Mouse (Mus musculus) hindbrain, postnatal 0 days (tissue): ENCODE measurements around the gene Trpc7. TPM values are rescaled to one million over a fixed set of nuclear protein-coding genes. Genes with fewer than 3 reads are reported as not detected.
A peak's percentile ranks its signal among the peaks of the same experiment; 100 is the strongest.

ENCODE experiments used
- ATAC-seq: fragments of 200-750 bp; cut with Nextera tagmentation; 2 replicates; pipeline ENCODE4 v1.8.0; 2017; ENCODE audit warnings: mild to moderate bottlenecking, moderate TSS enrichment, moderate library complexity
- DNase-seq: peaks from one replicate; pipeline ENCODE4 v3.0.0-alpha.2; 2015; ENCODE audit warnings: low spot score
- H3K27ac ChIP-seq: fragments of 300-500 bp; sonication (generic); 2 replicates; pipeline ENCODE4 v1.5.1; 2014; ENCODE audit warnings: mild to moderate bottlenecking
- H3K27me3 ChIP-seq: fragments of 300-500 bp; sonication (generic); 2 replicates; pipeline ENCODE4 v1.6.1; 2014; ENCODE audit warnings: low read length, mixed read lengths; ENCODE audit not compliant: insufficient read depth
- H3K36me3 ChIP-seq: fragments of 300-500 bp; sonication (generic); 2 replicates; pipeline ENCODE4 v1.6.1; 2014; ENCODE audit warnings: low read length, mixed read lengths; ENCODE audit not compliant: insufficient read depth
- H3K4me1 ChIP-seq: fragments of 300-500 bp; sonication (generic); 2 replicates; pipeline ENCODE4 v1.6.1; 2014; ENCODE audit warnings: antibody characterized with exemption, low read length, mixed read lengths; ENCODE audit not compliant: insufficient read depth
- H3K4me2 ChIP-seq: fragments of 300-500 bp; sonication (generic); 2 replicates; pipeline ENCODE4 v1.6.1; 2014; ENCODE audit warnings: low read depth, mild to moderate bottlenecking, low read length, moderate library complexity, mixed read lengths
- H3K4me3 ChIP-seq: fragments of 300-500 bp; sonication (generic); 2 replicates; pipeline ENCODE4 v1.5.1; 2014; ENCODE audit warnings: low read length
- H3K9ac ChIP-seq: fragments of 300-500 bp; sonication (generic); replicated peaks from 2 replicates; pipeline ENCODE4 v1.6.1; 2014; ENCODE audit warnings: mild to moderate bottlenecking, low read length, moderate library complexity, mixed read lengths
- H3K9me3 ChIP-seq: fragments of 300-500 bp; sonication (generic); 2 replicates; pipeline ENCODE4 v1.6.1; 2016; ENCODE audit warnings: low read length, mixed read lengths
- CTCF ChIP-seq: IDR thresholded peaks from 2 replicates; pipeline ENCODE4 v1.5.1; 2016; ENCODE audit warnings: antibody characterized with exemption, control low read depth, low read depth
- WGBS: fragments of 180-500 bp; shearing (Covaris S2); extraction: QIAGEN DNeasy Blood & Tissue Kit; methylation state at CpG from one replicate; pipeline ENCODE4 v1.1.7; 2014; 5-methylcytosine and 5-hydroxymethylcytosine counted together
- polyA plus RNA-seq: library from polyadenylated mRNA; unstranded; fragments of >200 nt; fragmentation: Nextera tagmentation; extraction: Ambion mirVana; gene quantifications from 2 replicates; pipeline ENCODE4 v1.2.1, GENCODE M21; 2015
- total RNA-seq: library from RNA; depleted of rRNA; stranded (reverse); fragments of >200 nt; gene quantifications from 2 replicates; pipeline ENCODE4 v1.2.3, GENCODE M21; 2014

Gene Trpc7
- total and polyA plus RNA-seq, 2 experiments from 2014 or later: 3.3 to 9.6 TPM

GRCm38 (mm10) chr13:56774304-56774703, 121.5 kb downstream of the Trpc7 start:
- H3K4me2 ChIP-seq: no peak overlapping the region
- 8% methylated on average over 5 of the region's 5 CpGs for WGBS
- no peak for TF ChIP-seq CTCF
- H3K4me1 ChIP-seq: peaks cover 4% of the 10 kb centered on the region; the same call in 1 of the 2 replicates
- no peak overlapping the region for H3K4me3 ChIP-seq
- peak; percentile 65 for ATAC-seq
- H3K9me3 ChIP-seq: no peaks in the 10 kb centered on the region
- peak; percentile 72 for DNase-seq
- no peaks in the 10 kb centered on the region for H3K27me3 ChIP-seq
- H3K27ac ChIP-seq: peak overlapping the region; percentile 62; the same call in 1 of the 2 replicates
- H3K9ac ChIP-seq: 0 out of 2 replicates have a peak overlapping the region, but pooled peaks have one; percentile 9
- no peaks in the 10 kb centered on the region for H3K36me3 ChIP-seq

DNA sequence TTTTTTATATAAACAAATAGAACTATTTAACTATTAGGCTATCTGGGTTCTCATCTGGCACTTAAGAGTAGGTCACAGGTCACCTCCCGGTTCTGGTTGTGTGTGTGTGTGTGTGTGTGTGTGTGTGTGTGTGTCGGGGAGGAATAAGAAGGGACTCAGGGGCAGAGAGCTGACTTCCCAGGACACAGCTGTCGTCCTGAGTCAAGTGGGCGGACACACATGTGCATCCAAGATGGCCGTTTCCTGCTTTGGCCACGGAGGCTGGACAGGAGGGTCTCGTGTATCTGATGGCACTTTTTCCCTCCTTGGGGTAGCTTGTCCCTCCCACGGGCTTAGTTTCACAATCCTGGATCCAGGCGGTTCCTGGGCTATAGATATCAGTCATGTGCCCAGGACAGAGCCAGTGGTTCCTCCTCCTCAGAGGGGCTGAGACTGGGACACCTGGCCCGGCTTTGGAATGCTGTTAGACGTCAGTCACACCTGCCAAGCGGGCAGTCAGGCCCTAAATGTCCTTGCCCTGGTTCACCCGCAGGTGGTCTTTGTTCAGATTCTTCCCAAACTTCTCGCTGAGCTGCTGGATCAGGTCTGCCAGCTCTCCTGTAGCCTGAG, 122.4 kb downstream of the Trpc7 start:
- Histone ChIP-seq H3K27ac (no peak overlapping the region), H3K27me3 (no peaks in the 10 kb centered on the region), H3K4me1 (peaks cover 4% of the 10 kb centered on the region; the same call in 1 of the 2 replicates), H3K4me3 (no peak overlapping the region), H3K36me3 (no peaks in the 10 kb centered on the region), H3K9ac (no peak overlapping the region), H3K9me3 (no peaks in the 10 kb centered on the region), H3K4me2 (no peak overlapping the region)
- no peak for DNase-seq
- 54% methylated on average over 14 of the region's 14 CpGs for WGBS
- no peak for ATAC-seq
- TF ChIP-seq CTCF: no peak

DNA sequence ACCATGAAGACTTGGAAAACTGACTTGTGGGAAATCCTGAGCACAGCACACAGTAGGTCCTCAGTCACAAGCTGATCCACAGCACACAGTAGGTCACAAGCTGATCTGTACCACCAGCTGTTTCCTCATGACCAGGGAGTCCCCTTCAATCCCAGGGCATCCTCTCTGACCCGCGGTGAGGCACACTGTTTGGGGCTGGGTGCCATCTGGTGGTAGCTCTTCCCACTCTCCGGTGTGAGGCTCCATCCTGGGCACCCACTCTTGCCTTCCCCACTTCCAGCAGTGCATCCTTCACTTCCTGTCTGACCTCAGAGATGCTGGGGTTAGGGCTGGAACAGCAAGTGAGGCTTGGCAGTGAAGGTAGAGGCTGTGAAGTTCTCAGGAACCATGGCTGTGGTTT, 123.2 kb downstream of the Trpc7 start:
- DNase-seq (no peak), ATAC-seq (no peak)
- Histone ChIP-seq H3K36me3 (no peaks in the 10 kb centered on the region), H3K27me3 (no peaks in the 10 kb centered on the region), H3K4me1 (peaks cover 4% of the 10 kb centered on the region; the same call in 1 of the 2 replicates), H3K9me3 (no peaks in the 10 kb centered on the region), H3K27ac (no peak overlapping the region), H3K9ac (no peak overlapping the region), H3K4me2 (no peak overlapping the region), H3K4me3 (no peak overlapping the region)
- 51% methylated on average over 3 of the region's 3 CpGs for WGBS
- peak; percentile 41 for TF ChIP-seq CTCF

DNA sequence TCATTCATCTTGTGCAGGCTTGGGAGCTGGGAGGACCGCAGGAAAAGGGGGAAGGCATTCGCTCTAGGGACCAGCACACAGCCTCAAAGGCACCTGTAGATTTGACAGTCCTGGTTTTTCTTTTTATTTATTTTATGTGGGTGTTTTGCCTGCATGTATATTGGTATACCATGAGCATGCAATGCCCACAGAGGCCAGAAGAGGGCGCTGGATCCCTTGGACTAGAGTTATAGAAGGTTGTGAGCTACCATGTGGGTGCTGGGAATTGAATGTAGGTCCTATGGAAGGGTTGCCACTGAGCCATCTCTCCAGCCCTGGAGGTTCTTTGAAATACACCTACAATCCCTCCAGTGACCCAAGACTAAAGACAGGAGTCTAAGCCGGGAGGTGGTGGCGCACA, 125.0 kb downstream of the Trpc7 start:
- Histone ChIP-seq H3K27me3 (no peaks in the 10 kb centered on the region), H3K4me3 (no peak overlapping the region), H3K9me3 (no peaks in the 10 kb centered on the region), H3K4me2 (no peak overlapping the region), H3K36me3 (no peaks in the 10 kb centered on the region), H3K9ac (no peak overlapping the region), H3K27ac (peak overlapping the region; percentile 36; the same call in 1 of the 2 replicates), H3K4me1 (peaks cover 5% of the 10 kb centered on the region; the same call in 1 of the 2 replicates)
- no peak for ATAC-seq
- WGBS: 65% methylated on average over 5 of the region's 5 CpGs
- peak; percentile 46 for TF ChIP-seq CTCF
- no peak for DNase-seq

- peak; percentile 59 for DNase-seq
- Histone ChIP-seq H3K4me1 (peaks cover 9% of the 10 kb centered on the region; the same call in 1 of the 2 replicates), H3K9ac (no peak overlapping the region), H3K27me3 (no peaks in the 10 kb centered on the region), H3K27ac (peak overlapping the region; percentile 36; the same call in 1 of the 2 replicates), H3K36me3 (no peaks in the 10 kb centered on the region), H3K4me3 (no peak overlapping the region), H3K9me3 (no peaks in the 10 kb centered on the region), H3K4me2 (no peak overlapping the region)
- 40% methylated on average over 1 of the region's 1 CpGs for WGBS
- no peak for TF ChIP-seq CTCF
- peak; percentile 41; the same call in 1 of the 2 replicates for ATAC-seq
Observed at GRCm38 (mm10) chr13:56770136-56770578, 125.6 kb downstream of the Trpc7 start.

DNA sequence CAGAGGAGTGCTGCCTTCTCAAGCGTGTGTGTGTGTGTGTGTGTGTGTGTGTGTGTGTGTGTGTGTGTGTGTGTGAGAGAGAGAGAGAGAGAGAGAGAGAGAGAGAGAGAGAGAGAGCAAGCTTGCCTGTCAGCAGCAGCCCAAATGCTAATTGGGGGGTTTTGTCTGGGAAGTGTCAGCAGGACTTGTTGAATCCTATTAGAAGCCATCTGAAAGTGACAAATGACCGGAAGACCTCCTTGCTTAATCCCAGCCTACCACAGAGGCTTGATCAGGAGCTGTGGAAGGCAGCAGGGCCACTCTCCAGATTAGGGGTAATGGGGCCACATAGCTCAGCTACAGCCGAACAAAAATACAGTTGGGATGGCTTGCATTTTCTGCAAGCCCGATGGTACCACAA, 126.4 kb downstream of the Trpc7 start:
- ATAC-seq: no peak
- H3K27me3 ChIP-seq: no peaks in the 10 kb centered on the region
- no peak overlapping the region for H3K27ac ChIP-seq
- no peak for DNase-seq
- H3K9me3 ChIP-seq: no peaks in the 10 kb centered on the region
- WGBS: 34% methylated on average over 4 of the region's 4 CpGs
- TF ChIP-seq CTCF: no peak
- no peak overlapping the region for H3K4me3 ChIP-seq
- H3K4me2 ChIP-seq: no peak overlapping the region
- no peak overlapping the region for H3K9ac ChIP-seq
- H3K4me1 ChIP-seq: peaks cover 9% of the 10 kb centered on the region; the same call in 1 of the 2 replicates
- H3K36me3 ChIP-seq: no peaks in the 10 kb centered on the region

GRCm38 (mm10) chr13:56766211-56766610, 129.6 kb downstream of the Trpc7 start:
- no peak for DNase-seq
- no peaks in the 10 kb centered on the region for H3K9me3 ChIP-seq
- no peak overlapping the region for H3K27ac ChIP-seq
- H3K4me3 ChIP-seq: no peak overlapping the region
- 52% methylated on average over 5 of the region's 5 CpGs for WGBS
- no peaks in the 10 kb centered on the region for H3K27me3 ChIP-seq
- TF ChIP-seq CTCF: no peak
- ATAC-seq: no peak
- no peak overlapping the region for H3K9ac ChIP-seq
- no peak overlapping the region for H3K4me2 ChIP-seq
- H3K4me1 ChIP-seq: peaks cover 17% of the 10 kb centered on the region
- H3K36me3 ChIP-seq: no peaks in the 10 kb centered on the region
